Mouse (Mus musculus) spleen, postnatal 36 days (tissue): ENCODE results near the gene Ccp110.

Experiments used
- DNase-seq, 2 experiments: peaks; one replicate each; pipeline ENCODE4 v3.0.0; 2022; ENCODE audit warnings: low spot score in 2 of 2, mixed read lengths in 1 of 2

Gene Ccp110

GRCm38 (mm10) chr7:118712228-118713173, at the start of gene Ccp110:
Gene Ccp110, plus strand, starts transcription at chr7:118712552.
- DNase-seq: peak; percentile 96

- DNase-seq: no peak
Measured at GRCm38 (mm10) chr7:118667773-118668172, 44.6 kb upstream of the Ccp110 start.

GRCm38 (mm10) chr7:118670142-118670541, 42.2 kb upstream of the Ccp110 start:
- no peak for DNase-seq

GRCm38 (mm10) chr7:118676826-118677225, 35.5 kb upstream of the Ccp110 start:
- no peak for DNase-seq

GRCm38 (mm10) chr7:118688199-118688598, 24.2 kb upstream of the Ccp110 start:
- DNase-seq: peak; percentile 8 to 34

- DNase-seq: no peak
Measured at GRCm38 (mm10) chr7:118689088-118689487, 23.3 kb upstream of the Ccp110 start.

- DNase-seq: no peak
Measured at GRCm38 (mm10) chr7:118691287-118691686, 21.1 kb upstream of the Ccp110 start.

GRCm38 (mm10) chr7:118696146-118696545, 16.2 kb upstream of the Ccp110 start:
- DNase-seq: no peak

- no peak for DNase-seq
Measured at GRCm38 (mm10) chr7:118697168-118697567, 15.2 kb upstream of the Ccp110 start.

GRCm38 (mm10) chr7:118698882-118699281, 13.5 kb upstream of the Ccp110 start:
- DNase-seq: no peak

- peak in 1 of 2 experiments; percentile 20 for DNase-seq
Measured at GRCm38 (mm10) chr7:118703144-118703561, 9.2 kb upstream of the Ccp110 start.

GRCm38 (mm10) chr7:118704001-118704850, 8.1 kb upstream of the Ccp110 start:
- DNase-seq: no peak

GRCm38 (mm10) chr7:118705101-118705961, 7.0 kb upstream of the Ccp110 start, which contains the start of gene Gde1:
Gene Gde1, minus strand, starts transcription at chr7:118705778.
- peak; percentile 92 for DNase-seq

- DNase-seq: peak in 1 of 2 experiments; percentile 5
Measured at GRCm38 (mm10) chr7:118706051-118706450, 6.3 kb upstream of the Ccp110 start.

- DNase-seq: no peak
Measured at GRCm38 (mm10) chr7:118706488-118706887, 5.9 kb upstream of the Ccp110 start.

- DNase-seq: no peak
Measured at GRCm38 (mm10) chr7:118707216-118707615, 5.1 kb upstream of the Ccp110 start.

GRCm38 (mm10) chr7:118708002-118708401, 4.3 kb upstream of the Ccp110 start:
- DNase-seq: no peak

GRCm38 (mm10) chr7:118710776-118711175, 1.6 kb upstream of the Ccp110 start:
- DNase-seq: no peak

GRCm38 (mm10) chr7:118714873-118715272, 2.5 kb downstream of the Ccp110 start:
- no peak for DNase-seq

GRCm38 (mm10) chr7:118718066-118718465, 5.7 kb downstream of the Ccp110 start:
- DNase-seq: no peak

GRCm38 (mm10) chr7:118723927-118724326, 11.6 kb downstream of the Ccp110 start:
- no peak for DNase-seq
